Mouse (Mus musculus) midbrain, embryonic 16.5 days (tissue): ENCODE data around the gene Cdkn2d. TPM values are rescaled to one million over a fixed set of nuclear protein-coding genes. Genes with fewer than 3 reads are reported as not detected.
"Not testable (repeated sequence)": the region's sequence is repeated elsewhere in the genome, so short reads cannot be mapped to it uniquely, and the experiment has no call there.

Experiments used
- ATAC-seq: fragments of 200-750 bp; cut with Nextera tagmentation; 2 replicates; pipeline ENCODE4 v1.8.0; 2017; ENCODE audit warnings: moderate TSS enrichment
- H3K27ac ChIP-seq: fragments of 300-500 bp; sonication (generic); 2 replicates; pipeline ENCODE4 v1.5.1; 2014; ENCODE audit warnings: mild to moderate bottlenecking, low read length, mixed read lengths
- H3K27me3 ChIP-seq: fragments of 300-500 bp; sonication (generic); 2 replicates; pipeline ENCODE4 v1.6.1; 2014; ENCODE audit warnings: low read depth, low read length, mixed read lengths; ENCODE audit not compliant: control insufficient read depth, insufficient read depth
- H3K36me3 ChIP-seq: fragments of 300-500 bp; sonication (generic); 2 replicates; pipeline ENCODE4 v1.6.1; 2014; ENCODE audit warnings: mild to moderate bottlenecking, low read length, moderate library complexity, mixed read lengths; ENCODE audit not compliant: control insufficient read depth, insufficient read depth
- H3K4me1 ChIP-seq: fragments of 300-500 bp; sonication (generic); 2 replicates; pipeline ENCODE4 v1.6.1; 2014; ENCODE audit warnings: mild to moderate bottlenecking, low read length, mixed read lengths; ENCODE audit not compliant: control insufficient read depth, insufficient read depth
- H3K4me2 ChIP-seq: fragments of 300-500 bp; sonication (generic); 2 replicates; pipeline ENCODE4 v1.6.1; 2014; ENCODE audit warnings: mild to moderate bottlenecking, low read length, mixed read lengths
- H3K4me3 ChIP-seq: fragments of 300-500 bp; sonication (generic); 2 replicates; pipeline ENCODE4 v1.5.1; 2014; ENCODE audit warnings: low read depth, mild to moderate bottlenecking, low read length, moderate library complexity, mixed read lengths
- H3K9ac ChIP-seq: fragments of 300-500 bp; sonication (generic); 2 replicates; pipeline ENCODE4 v1.6.1; 2014; ENCODE audit warnings: low read depth, low read length, mixed read lengths
- H3K9me3 ChIP-seq: fragments of 300-500 bp; sonication (generic); replicated peaks from 2 replicates; pipeline ENCODE4 v1.6.1; 2014; ENCODE audit warnings: mild to moderate bottlenecking, low read length, mixed read lengths; ENCODE audit not compliant: control insufficient read depth, poor library complexity, severe bottlenecking
- WGBS: fragments of 180-500 bp; shearing (Covaris S2); extraction: QIAGEN DNeasy Blood & Tissue Kit; methylation state at CpG from one replicate; pipeline ENCODE4 v1.1.7; 2014; 5-methylcytosine and 5-hydroxymethylcytosine counted together
- polyA plus RNA-seq: library from polyadenylated mRNA; unstranded; fragments of >200 nt; fragmentation: Nextera tagmentation; extraction: Ambion mirVana; gene quantifications from 2 replicates; pipeline ENCODE4 v1.2.1, GENCODE M21; 2015

Gene Cdkn2d
- polyA plus RNA-seq, 1 experiment from 2014 or later = 117 TPM

DNA sequence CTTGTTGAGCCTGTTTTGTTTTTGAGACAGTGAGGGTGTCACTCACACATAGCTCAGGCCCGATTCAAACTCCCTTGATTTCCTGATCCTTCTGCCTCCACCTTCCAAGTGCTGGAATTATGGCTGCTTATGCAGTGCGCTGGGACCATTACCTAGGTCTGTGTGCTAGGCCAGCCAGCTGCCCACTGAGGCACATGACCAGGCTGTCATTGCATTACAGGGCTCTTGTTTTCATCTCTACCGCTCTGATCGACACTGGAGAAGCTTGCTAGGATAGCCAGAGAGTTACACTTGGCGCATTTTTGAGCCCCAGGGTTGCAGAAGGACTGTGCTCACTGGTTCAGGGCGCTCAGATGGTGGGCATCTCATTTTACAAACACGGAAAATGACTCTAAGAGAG lies 20.5 kb upstream of the Cdkn2d start:
- Histone ChIP-seq H3K4me1 (no peaks in the 10 kb centered on the region), H3K9ac (peak overlapping the region; percentile 43; the same call in 1 of the 2 replicates), H3K27me3 (peaks cover 14% of the 10 kb centered on the region), H3K9me3 (no peaks in the 10 kb centered on the region), H3K36me3 (no peaks in the 10 kb centered on the region), H3K4me3 (peak overlapping the region; percentile 31), H3K27ac (no peak overlapping the region), H3K4me2 (peak overlapping the region; percentile 47)
- 34% methylated on average over 7 of the region's 7 CpGs for WGBS
- no peak for ATAC-seq

DNA sequence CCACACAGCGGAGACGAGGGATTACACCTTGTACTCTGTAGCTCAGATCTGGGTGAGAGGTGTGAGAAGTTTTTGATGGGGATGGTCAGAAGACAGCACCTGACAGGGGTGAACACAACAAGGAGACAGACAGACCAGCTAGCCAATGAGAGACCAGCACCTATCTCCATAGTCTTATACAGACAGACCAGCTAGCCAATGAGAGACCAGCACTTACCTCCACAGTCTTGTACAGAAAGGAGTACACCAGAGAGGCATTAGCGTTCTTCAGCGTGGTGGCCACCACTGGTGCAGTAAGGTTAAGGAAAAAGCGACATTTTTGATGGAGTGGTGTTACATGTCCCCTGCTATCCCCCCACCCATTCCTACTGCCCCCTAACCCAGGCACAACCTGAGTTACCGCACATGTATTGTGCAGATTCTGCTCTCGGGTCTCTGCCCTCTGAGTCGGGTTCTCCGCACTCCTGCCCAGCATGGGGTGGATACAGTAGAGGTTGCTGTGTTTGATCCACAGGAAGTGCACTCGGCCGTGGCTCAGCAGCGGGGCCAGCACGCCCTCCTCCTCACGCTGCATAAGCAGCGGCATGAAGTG lies 18.0 kb upstream of the Cdkn2d start:
- Histone ChIP-seq H3K9ac (no peak overlapping the region), H3K9me3 (no peaks in the 10 kb centered on the region), H3K27me3 (peaks cover 14% of the 10 kb centered on the region), H3K4me1 (no peaks in the 10 kb centered on the region), H3K36me3 (no peaks in the 10 kb centered on the region), H3K4me2 (no peak overlapping the region), H3K27ac (no peak overlapping the region), H3K4me3 (no peak overlapping the region)
- ATAC-seq = no peak
- 70% methylated on average over 15 of the region's 15 CpGs for WGBS

DNA sequence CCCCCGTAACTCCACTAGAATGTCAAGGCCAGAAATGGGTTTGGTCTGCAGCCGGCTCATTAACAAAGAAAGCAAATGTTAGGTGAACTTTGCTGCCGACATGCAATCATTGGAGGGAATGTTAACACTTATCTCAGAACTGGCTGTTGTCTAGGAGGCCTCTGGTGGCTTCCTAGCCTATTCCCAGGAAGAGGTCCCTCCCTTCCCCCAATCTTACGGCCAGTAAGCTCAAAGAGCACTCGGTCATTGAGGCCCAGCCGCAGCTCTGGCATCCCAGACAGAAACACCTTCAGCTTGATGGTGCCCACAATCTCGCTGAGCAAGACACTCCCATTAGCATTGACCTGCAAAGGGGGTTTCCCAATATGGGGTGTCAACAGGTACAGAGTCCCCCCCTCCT lies 13.9 kb upstream of the Cdkn2d start:
- Histone ChIP-seq H3K9ac (no peak overlapping the region), H3K27ac (no peak overlapping the region), H3K27me3 (no peaks in the 10 kb centered on the region), H3K4me1 (no peaks in the 10 kb centered on the region), H3K4me2 (no peak overlapping the region), H3K4me3 (no peak overlapping the region), H3K9me3 (0 out of 2 replicates have a peak, but pooled peaks cover 2% of the 10 kb centered on the region), H3K36me3 (no peaks in the 10 kb centered on the region)
- WGBS = 89% methylated on average over 7 of the region's 7 CpGs
- no peak for ATAC-seq

DNA sequence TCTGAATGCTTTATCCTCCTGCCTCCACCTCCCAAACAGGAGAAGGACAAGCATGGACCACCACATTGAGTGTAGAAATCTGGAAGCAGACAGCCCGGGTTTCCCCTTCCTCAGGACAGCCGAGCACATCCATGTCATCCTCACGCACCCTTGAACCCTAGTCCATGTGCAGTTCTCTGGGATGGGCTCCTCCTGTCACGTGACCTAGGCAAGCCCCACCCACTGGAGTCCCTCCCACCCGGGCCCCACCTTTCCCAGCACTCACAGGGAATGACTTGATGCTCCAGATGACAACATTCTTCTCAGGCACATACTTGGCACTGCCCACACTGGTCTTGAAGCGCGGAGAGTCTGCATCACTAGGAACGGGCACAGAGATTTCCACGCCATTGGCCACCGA lies 7.8 kb upstream of the Cdkn2d start:
- no peaks in the 10 kb centered on the region for H3K36me3 ChIP-seq
- H3K4me2 ChIP-seq = no peak overlapping the region
- H3K27ac ChIP-seq = no peak overlapping the region
- H3K9ac ChIP-seq = no peak overlapping the region
- no peak overlapping the region for H3K4me3 ChIP-seq
- no peaks in the 10 kb centered on the region for H3K27me3 ChIP-seq
- 0 out of 2 replicates have a peak, but pooled peaks cover 2% of the 10 kb centered on the region for H3K9me3 ChIP-seq
- ATAC-seq = no peak
- 84% methylated on average over 10 of the region's 10 CpGs for WGBS
- no peaks in the 10 kb centered on the region for H3K4me1 ChIP-seq

DNA sequence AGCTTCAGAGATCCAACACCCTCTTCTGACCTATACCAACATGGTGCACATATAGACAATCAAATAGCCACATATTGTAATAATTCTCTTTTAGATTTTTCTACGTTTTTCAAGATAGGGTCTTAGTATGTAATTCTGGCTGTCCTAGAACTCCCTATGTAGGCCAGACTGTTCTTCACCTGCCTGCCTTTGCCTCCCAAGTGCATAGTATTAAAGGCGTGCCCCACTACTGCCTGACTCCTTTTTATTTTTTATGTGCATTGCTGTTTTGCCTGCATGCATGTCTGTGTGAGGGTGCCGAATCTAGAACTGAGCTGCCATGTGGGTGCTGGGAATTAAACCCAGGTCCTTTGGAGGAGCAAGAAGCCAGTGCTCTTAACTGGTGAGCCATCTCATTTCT lies 1.1 kb upstream of the Cdkn2d start:
- 94% methylated on average over 3 of the region's 3 CpGs for WGBS
- Histone ChIP-seq H3K9me3 (no peaks in the 10 kb centered on the region), H3K27ac (no peak overlapping the region), H3K27me3 (no peaks in the 10 kb centered on the region), H3K4me2 (no peak overlapping the region), H3K4me3 (no peak overlapping the region), H3K36me3 (no peaks in the 10 kb centered on the region), H3K4me1 (peaks cover 17% of the 10 kb centered on the region), H3K9ac (no peak overlapping the region)
- ATAC-seq = no peak

DNA sequence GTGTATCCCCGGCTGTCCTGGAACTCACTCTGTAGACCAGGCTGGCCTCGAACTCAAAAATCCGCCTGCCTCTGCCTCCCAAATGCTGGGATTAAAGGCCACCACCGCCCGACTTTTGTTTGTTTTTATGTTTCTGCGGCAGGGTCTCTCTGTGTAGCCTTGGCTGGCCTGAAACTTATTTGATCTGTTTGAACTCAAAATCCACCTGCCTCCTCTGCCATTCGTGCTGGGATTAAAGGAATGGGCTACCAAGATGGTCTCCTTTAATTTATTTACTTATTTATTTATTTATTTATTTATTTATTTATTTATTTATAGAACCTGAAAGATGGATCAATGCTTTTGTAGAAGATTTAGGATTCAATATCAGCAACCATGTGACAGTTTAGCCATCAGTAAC lies 661 bp upstream of the Cdkn2d start:
- Histone ChIP-seq H3K4me3 (peak overlapping the region; percentile 78), H3K4me1 (peaks cover 21% of the 10 kb centered on the region), H3K4me2 (peak overlapping the region; percentile 72)
- not testable (repeated sequence) for H3K36me3 ChIP-seq, H3K27ac ChIP-seq, ATAC-seq, H3K9me3 ChIP-seq, H3K9ac ChIP-seq, H3K27me3 ChIP-seq
- WGBS = 16% methylated on average over 7 of the region's 7 CpGs

DNA sequence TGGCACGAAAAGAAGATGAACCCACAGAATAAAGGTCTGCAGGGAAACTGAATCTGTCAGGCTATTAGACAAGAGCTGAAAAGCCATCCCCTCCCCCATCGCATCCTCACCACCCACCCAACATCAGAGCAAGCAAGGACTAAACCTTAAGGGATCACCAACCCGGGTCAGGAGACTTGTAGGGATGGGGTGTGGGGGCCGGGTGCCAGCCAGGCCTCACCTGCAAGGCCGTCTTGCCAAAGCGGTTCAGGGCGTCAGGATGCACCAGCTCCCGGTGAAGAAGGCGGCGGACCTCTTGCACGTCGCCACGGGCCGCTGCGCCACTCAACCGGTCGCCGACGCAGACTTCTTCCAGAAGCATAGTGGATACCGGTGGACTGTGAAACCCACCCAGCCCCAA lies 618 bp downstream of the Cdkn2d start:
- Histone ChIP-seq H3K36me3 (no peaks in the 10 kb centered on the region), H3K4me2 (peak overlapping the region; percentile 72), H3K4me3 (peak overlapping the region; percentile 78), H3K9ac (peak overlapping the region; percentile 84), H3K27ac (peak overlapping the region; percentile 70), H3K4me1 (peaks cover 29% of the 10 kb centered on the region), H3K9me3 (no peaks in the 10 kb centered on the region), H3K27me3 (no peaks in the 10 kb centered on the region)
- ATAC-seq = no peak
- WGBS = under 1% methylated on average over 20 of the region's 20 CpGs

DNA sequence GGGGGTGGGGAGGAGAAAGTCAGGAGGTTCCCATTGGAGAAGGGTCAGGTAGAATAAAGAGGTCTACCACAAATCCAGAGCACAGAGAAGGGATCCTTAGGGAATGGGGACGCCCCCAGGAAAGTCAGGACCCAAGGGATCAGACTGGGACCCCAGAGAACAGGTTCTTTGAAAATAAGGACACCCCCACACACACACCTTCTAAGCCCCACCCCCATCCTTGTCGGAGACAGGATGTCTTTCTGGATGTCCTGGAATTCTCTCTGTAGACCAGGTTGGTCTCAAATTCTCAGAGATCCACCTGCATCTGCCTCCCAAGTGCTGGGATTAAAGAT lies 1.9 kb downstream of the Cdkn2d start:
- 84% methylated on average over 2 of the region's 2 CpGs for WGBS
- no peak overlapping the region for H3K4me3 ChIP-seq
- 0 out of 2 replicates have a peak, but pooled peaks cover 3% of the 10 kb centered on the region for H3K36me3 ChIP-seq

DNA sequence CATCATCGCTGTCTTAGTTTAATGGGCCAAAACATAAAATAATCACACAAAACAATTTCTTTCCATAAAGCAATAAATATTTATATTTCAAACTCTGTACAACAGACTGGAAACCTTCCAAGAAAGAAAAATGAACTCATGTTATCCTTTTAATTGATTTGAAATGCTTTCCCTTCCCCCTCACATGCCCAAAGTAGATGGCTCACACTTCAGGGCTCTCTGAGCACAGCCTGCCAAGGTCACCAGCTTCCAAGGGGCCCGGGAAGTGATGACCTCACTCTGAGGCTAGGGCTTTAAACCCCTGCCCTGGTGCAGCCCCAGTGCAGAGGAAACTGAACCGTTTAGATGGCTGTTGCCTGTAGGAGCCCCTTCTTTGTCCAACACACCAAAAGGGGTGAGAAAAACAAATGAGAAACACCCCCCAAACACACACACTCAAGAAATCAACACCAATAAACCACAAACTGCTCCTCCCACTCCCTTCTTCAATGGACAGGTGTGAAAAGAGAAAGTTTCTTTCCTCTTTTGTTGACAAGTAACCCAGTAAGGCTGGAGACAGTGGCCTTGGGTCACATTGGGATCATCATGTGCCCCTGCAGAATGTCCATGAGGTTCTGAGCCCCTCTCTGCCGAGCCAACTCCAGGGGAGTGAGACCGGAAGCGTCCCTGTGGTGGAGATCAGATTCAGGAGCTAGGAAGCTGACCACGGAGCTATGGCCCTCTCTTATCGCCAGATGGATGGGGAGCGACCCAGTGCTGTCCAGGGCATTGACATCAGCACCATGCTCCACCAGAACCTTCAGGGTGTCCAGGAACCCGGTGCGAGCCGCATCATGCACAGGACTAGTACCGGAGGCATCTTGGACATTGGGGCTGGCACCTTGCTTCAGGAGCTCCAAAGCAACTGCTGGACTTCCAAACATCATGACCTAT lies 2.5 kb downstream of the Cdkn2d start:
- 82% methylated on average over 13 of the region's 13 CpGs for WGBS
- Histone ChIP-seq H3K27me3 (no peaks in the 10 kb centered on the region), H3K27ac (peak overlapping the region; percentile 91), H3K9ac (peak overlapping the region; percentile 81), H3K4me2 (peak overlapping the region; percentile 90), H3K4me1 (peaks cover 29% of the 10 kb centered on the region), H3K9me3 (no peaks in the 10 kb centered on the region), H3K4me3 (peak overlapping the region; percentile 74), H3K36me3 (0 out of 2 replicates have a peak, but pooled peaks cover 6% of the 10 kb centered on the region)
- no peak for ATAC-seq

More for the DNA sequence above, 1.9 kb downstream of the Cdkn2d start:
- H3K27ac ChIP-seq = no peak overlapping the region
- H3K9ac ChIP-seq = no peak overlapping the region
- no peak for ATAC-seq
- H3K9me3 ChIP-seq = no peaks in the 10 kb centered on the region
- H3K4me1 ChIP-seq = peaks cover 29% of the 10 kb centered on the region
- H3K4me2 ChIP-seq = no peak overlapping the region; the same call in 1 of the 2 replicates
- H3K27me3 ChIP-seq = no peaks in the 10 kb centered on the region
